ENCODE assay signal across 23 mouse cellular contexts in the genomic region with DNA sequence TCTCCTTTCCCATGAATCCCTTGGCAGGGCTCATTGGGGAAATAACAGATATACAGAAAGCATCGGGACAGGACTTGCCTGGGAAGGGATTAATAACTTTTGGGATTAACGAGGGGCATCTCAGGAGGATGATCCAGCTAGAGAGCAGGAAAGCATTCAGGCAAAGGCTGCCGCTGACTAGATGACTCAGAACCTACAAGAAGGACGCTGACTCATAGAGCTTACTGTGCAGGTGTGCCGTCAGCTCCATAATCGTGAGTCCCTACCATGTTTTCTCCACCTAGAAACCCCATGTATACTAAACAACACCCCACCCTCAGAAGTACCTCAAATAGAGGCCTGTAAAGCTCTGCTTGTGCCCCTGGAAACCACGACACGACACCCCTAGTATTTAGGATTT.
"Had no signal": no experiment of that assay in that cellular context is flagged by ENCODE, and none has a peak within 500 bp of the region (broad histone marks: within the 10 kb centered on the region; RNA-seq: fewer than 3 reads in every experiment).

No protein-coding gene starts in this region.

- H3K36me3 ChIP-seq: intestine, embryonic 15.5 days; kidney, embryonic 15.5 days; limb, embryonic 10.5 days; limb, embryonic 13.5 days; liver, embryonic 12.5 days; liver, embryonic 15.5 days; lung, embryonic 15.5 days; neural tube, embryonic 13.5 days; stomach, embryonic 15.5 days had no signal

- H3K27ac ChIP-seq: intestine, embryonic 15.5 days; kidney, embryonic 15.5 days; limb, embryonic 10.5 days; limb, embryonic 13.5 days; liver, embryonic 12.5 days; liver, embryonic 15.5 days; lung, embryonic 15.5 days; neural tube, embryonic 13.5 days; stomach, embryonic 15.5 days had no signal

- DNase-seq: kidney, adult 11 months; kidney, adult 8-10 months; kidney, postnatal 10 days; kidney, postnatal 4 days; lung, adult 18-20 months; lung, postnatal 10 days; lung, postnatal 4 days; retina, postnatal 1 day; spleen, adult 18-20 months; thymus, adult 18-20 months; thymus, postnatal 36 days had no signal

- ATAC-seq: intestine, embryonic 15.5 days; midbrain, embryonic 16.5 days had no signal

- H3K9me3 ChIP-seq: intestine, embryonic 15.5 days; kidney, embryonic 15.5 days; limb, embryonic 10.5 days; limb, embryonic 13.5 days; liver, embryonic 12.5 days; liver, embryonic 15.5 days; lung, embryonic 15.5 days; neural tube, embryonic 13.5 days; stomach, embryonic 15.5 days had no signal

- H3K9ac ChIP-seq: intestine, embryonic 15.5 days; kidney, embryonic 15.5 days; limb, embryonic 13.5 days; liver, embryonic 12.5 days; liver, embryonic 15.5 days; lung, embryonic 15.5 days; neural tube, embryonic 13.5 days; stomach, embryonic 15.5 days had no signal

- H3K4me1 ChIP-seq: intestine, embryonic 15.5 days; kidney, embryonic 15.5 days; limb, embryonic 13.5 days; liver, embryonic 12.5 days; liver, embryonic 15.5 days; lung, embryonic 15.5 days; stomach, embryonic 15.5 days had no signal

- H3K4me2 ChIP-seq: intestine, embryonic 15.5 days; kidney, embryonic 15.5 days; limb, embryonic 13.5 days; liver, embryonic 12.5 days; liver, embryonic 15.5 days; lung, embryonic 15.5 days; midbrain, embryonic 11.5 days; neural tube, embryonic 13.5 days; stomach, embryonic 15.5 days had no signal

- H3K27me3 ChIP-seq: intestine, embryonic 15.5 days; kidney, embryonic 15.5 days; limb, embryonic 13.5 days; liver, embryonic 12.5 days; liver, embryonic 15.5 days; lung, embryonic 15.5 days; neural tube, embryonic 13.5 days; stomach, embryonic 15.5 days had no signal

- H3K4me3 ChIP-seq: intestine, embryonic 15.5 days; kidney, embryonic 15.5 days; limb, embryonic 10.5 days; limb, embryonic 13.5 days; liver, embryonic 12.5 days; liver, embryonic 15.5 days; lung, embryonic 15.5 days; myocyte; neural tube, embryonic 13.5 days; stomach, embryonic 15.5 days had no signal
